Mouse (Mus musculus): ENCODE data around the gene 2610002M06Rik. TPM values are rescaled to one million over a fixed set of nuclear protein-coding genes. Genes with fewer than 3 reads are reported as not detected.

2610002M06Rik gene
- 8.7 and 9.5 TPM in 2 replicates for polyA plus RNA-seq (2014; fragmentation: Nextera tagmentation; extraction: Ambion mirVana)

DNA sequence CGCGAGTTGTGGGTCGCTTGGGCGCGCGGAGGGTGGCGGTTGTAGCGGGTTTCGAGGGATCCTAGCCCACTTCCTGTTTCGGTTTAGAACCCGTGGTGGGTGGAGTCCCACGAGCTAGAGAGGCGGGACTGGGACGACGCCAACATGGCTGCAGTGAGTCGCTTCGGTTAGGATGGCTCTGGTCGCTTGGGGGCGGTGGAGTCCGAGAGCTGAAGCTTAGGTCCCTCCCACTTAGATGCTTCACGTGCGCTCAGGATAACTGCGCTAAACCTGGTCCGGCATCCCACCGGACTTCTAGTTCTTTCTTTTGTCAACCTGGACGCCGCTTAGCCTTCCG lies at the start of gene 2610002M06Rik:
Gene 2610002M06Rik (minus strand): TSS at position 117 of the 337 bp plus-strand sequence.
- 21% methylated on average over 20 of the region's 28 CpGs for WGBS
- H3K4me2 ChIP-seq (ENCODE audit: low read depth, low read length, severe bottlenecking), result peak within 1 kb of the TSS; percentile 56
- no peaks in the 10 kb centered on the region for H3K36me3 ChIP-seq (ENCODE audit: control insufficient read depth, insufficient read depth, low read length)
- H3K27ac ChIP-seq (ENCODE audit: low read depth, low read length), result no peak within 1 kb of the TSS
- ATAC-seq (replicated peaks; ENCODE audit: low FRiP score), result peak; percentile 98
- H3K4me1 ChIP-seq (replicated peaks; ENCODE audit: control insufficient read depth, insufficient read depth, low read length), result no peaks in the 10 kb centered on the region
- no peaks in the 10 kb centered on the region for H3K9me3 ChIP-seq (ENCODE audit: control insufficient read depth, low read length)
- DNase-seq (ENCODE audit: low spot score), result peak; percentile 88
- peak within 1 kb of the TSS; percentile 52 for H3K4me3 ChIP-seq (ENCODE audit: low read depth, low read length)
- peak within 1 kb of the TSS; percentile 55 for H3K9ac ChIP-seq (ENCODE audit: low read length)
- H3K27me3 ChIP-seq (ENCODE audit: control insufficient read depth, insufficient read depth, low read length), result no peaks in the 10 kb centered on the region

DNA sequence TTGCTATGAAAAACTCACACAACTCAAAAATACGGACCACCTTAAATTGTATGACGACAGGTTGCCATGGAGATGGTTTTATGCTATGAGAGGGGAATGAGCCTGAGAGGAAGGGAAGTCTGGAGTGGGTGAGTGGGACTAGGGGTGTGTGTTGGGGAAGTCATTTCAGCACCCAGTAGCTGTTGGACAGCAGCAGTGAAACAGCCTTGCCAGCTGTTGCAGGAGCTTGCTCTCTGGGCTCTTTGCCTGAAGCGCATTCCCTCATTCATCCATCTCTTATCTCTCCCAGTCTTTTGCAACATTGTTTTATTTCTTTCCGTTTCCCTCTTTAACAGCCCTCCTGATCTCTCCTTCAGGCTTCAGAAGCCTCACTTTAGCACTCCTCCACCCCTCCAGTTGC lies 42.0 kb upstream of the 2610002M06Rik start:
- Histone ChIP-seq H3K4me2 (ENCODE audit: low read depth, low read length, severe bottlenecking) (no peak overlapping the region), H3K9ac (ENCODE audit: low read length) (no peak overlapping the region), H3K27ac (ENCODE audit: low read depth, low read length) (no peak overlapping the region), H3K9me3 (ENCODE audit: control insufficient read depth, low read length) (no peaks in the 10 kb centered on the region), H3K4me3 (ENCODE audit: low read depth, low read length) (no peak overlapping the region), H3K4me1 (replicated peaks; ENCODE audit: control insufficient read depth, insufficient read depth, low read length) (no peaks in the 10 kb centered on the region), H3K27me3 (ENCODE audit: control insufficient read depth, insufficient read depth, low read length) (no peaks in the 10 kb centered on the region), H3K36me3 (ENCODE audit: control insufficient read depth, insufficient read depth, low read length) (no peaks in the 10 kb centered on the region)
- DNase-seq (ENCODE audit: low spot score), result no peak
- ATAC-seq (replicated peaks; ENCODE audit: low FRiP score), result no peak
- 46% methylated on average over 4 of the region's 4 CpGs for WGBS

DNA sequence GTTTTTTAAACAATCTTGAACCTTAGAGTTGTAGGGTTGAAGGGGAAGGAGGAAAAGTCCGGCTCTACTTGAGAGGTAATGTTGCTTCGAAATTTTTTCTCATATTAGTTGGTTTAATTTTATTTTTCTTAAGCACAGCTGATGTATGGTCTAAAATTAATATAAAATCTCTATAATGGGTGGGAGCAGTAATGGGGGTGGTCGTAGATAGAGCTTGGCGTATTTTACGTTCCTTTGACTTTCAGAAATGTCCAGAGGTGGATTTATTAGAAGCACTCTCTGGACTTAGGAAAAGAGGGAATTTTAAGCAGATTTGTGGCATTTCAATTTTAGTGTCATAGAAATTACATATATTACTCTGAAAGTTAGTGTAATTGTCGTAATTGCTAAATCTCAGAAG lies 592 bp upstream of the 2610002M06Rik start:
- H3K4me1 ChIP-seq (replicated peaks; ENCODE audit: control insufficient read depth, insufficient read depth, low read length), result no peaks in the 10 kb centered on the region
- H3K9me3 ChIP-seq (ENCODE audit: control insufficient read depth, low read length), result no peaks in the 10 kb centered on the region
- peak overlapping the region; percentile 42; the same call in 1 of the 2 replicates for H3K4me2 ChIP-seq (ENCODE audit: low read depth, low read length, severe bottlenecking)
- ATAC-seq (replicated peaks; ENCODE audit: low FRiP score) (no peak), DNase-seq (ENCODE audit: low spot score) (no peak)
- no peak overlapping the region for H3K27ac ChIP-seq (ENCODE audit: low read depth, low read length)
- H3K36me3 ChIP-seq (ENCODE audit: control insufficient read depth, insufficient read depth, low read length), result no peaks in the 10 kb centered on the region
- H3K9ac ChIP-seq (ENCODE audit: low read length), result no peak overlapping the region
- no peak overlapping the region for H3K4me3 ChIP-seq (ENCODE audit: low read depth, low read length)
- no peaks in the 10 kb centered on the region for H3K27me3 ChIP-seq (ENCODE audit: control insufficient read depth, insufficient read depth, low read length)
- 89% methylated on average over 6 of the region's 6 CpGs for WGBS

DNA sequence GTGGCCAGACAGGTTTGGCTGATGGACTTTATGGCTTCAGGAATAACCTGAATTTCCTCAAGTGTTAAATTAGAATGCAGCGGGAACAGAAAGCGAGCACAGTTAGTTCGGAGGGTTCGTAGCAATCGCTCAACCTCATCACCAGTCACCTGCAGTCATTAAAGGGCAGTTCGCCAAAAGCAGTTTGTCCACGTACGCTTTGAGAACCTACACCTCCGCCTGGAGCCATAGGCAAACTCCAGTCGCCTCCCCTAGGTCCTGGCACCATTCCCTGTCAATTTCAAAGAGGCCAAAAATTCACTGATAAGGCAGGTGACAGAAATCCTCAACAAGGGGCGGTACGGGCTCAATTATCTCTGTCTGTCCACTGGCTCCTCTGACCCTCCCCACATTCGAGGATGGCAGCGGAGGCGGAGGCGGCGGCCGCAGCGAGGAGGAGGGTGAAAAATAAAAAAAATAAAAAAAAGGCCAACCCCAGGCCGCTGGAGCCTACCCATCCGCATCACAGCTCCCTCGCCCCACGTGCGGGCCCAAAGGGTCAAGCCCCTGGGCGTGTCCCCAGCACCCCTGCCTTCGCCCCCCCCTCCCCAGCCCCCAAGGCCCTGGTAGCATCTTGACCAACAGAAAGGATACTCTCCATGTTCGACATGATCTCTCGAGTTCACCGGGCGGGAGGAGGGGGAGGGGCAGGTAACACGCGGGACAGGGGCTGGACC lies 474 bp downstream of the 2610002M06Rik start:
- no peak overlapping the region for H3K27ac ChIP-seq (ENCODE audit: low read depth, low read length)
- 22% methylated on average over 30 of the region's 32 CpGs for WGBS
- H3K9ac ChIP-seq (ENCODE audit: low read length), result peak overlapping the region; percentile 55
- no peaks in the 10 kb centered on the region for H3K36me3 ChIP-seq (ENCODE audit: control insufficient read depth, insufficient read depth, low read length)
- peak overlapping the region; percentile 56 for H3K4me2 ChIP-seq (ENCODE audit: low read depth, low read length, severe bottlenecking)
- H3K9me3 ChIP-seq (ENCODE audit: control insufficient read depth, low read length), result no peaks in the 10 kb centered on the region
- ATAC-seq (replicated peaks; ENCODE audit: low FRiP score) (peak; percentile 48), DNase-seq (ENCODE audit: low spot score) (no peak)
- no peaks in the 10 kb centered on the region for H3K27me3 ChIP-seq (ENCODE audit: control insufficient read depth, insufficient read depth, low read length)
- H3K4me3 ChIP-seq (ENCODE audit: low read depth, low read length), result peak overlapping the region; percentile 52
- H3K4me1 ChIP-seq (replicated peaks; ENCODE audit: control insufficient read depth, insufficient read depth, low read length), result no peaks in the 10 kb centered on the region

DNA sequence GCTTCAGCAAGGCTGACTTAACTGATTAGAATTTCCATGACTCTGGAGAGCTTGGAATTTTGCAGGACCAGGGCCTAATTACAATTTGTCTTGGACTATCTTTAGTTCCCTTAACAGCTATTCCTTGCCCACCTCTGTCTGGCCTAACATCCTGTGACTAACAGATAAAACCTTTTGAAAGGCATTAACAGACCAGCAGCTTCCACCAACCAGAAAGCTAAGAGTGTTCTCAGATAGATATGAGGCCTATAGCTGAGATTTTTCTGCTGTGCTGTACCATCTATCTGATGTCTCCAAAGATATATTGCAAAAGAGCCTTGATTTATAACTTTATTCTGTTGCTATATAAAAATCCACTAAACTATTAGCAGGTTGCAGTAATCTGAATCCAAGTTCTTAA lies 4.0 kb downstream of the 2610002M06Rik start:
- no peak overlapping the region for H3K9ac ChIP-seq (ENCODE audit: low read length)
- H3K4me3 ChIP-seq (ENCODE audit: low read depth, low read length), result no peak overlapping the region
- no peaks in the 10 kb centered on the region for H3K36me3 ChIP-seq (ENCODE audit: control insufficient read depth, insufficient read depth, low read length)
- H3K9me3 ChIP-seq (ENCODE audit: control insufficient read depth, low read length), result no peaks in the 10 kb centered on the region
- H3K27ac ChIP-seq (ENCODE audit: low read depth, low read length), result no peak overlapping the region
- ATAC-seq (replicated peaks; ENCODE audit: low FRiP score), result no peak
- no peaks in the 10 kb centered on the region for H3K4me1 ChIP-seq (replicated peaks; ENCODE audit: control insufficient read depth, insufficient read depth, low read length)
- H3K4me2 ChIP-seq (ENCODE audit: low read depth, low read length, severe bottlenecking), result no peak overlapping the region
- no peak for DNase-seq (ENCODE audit: low spot score)
- H3K27me3 ChIP-seq (ENCODE audit: control insufficient read depth, insufficient read depth, low read length), result no peaks in the 10 kb centered on the region

DNA sequence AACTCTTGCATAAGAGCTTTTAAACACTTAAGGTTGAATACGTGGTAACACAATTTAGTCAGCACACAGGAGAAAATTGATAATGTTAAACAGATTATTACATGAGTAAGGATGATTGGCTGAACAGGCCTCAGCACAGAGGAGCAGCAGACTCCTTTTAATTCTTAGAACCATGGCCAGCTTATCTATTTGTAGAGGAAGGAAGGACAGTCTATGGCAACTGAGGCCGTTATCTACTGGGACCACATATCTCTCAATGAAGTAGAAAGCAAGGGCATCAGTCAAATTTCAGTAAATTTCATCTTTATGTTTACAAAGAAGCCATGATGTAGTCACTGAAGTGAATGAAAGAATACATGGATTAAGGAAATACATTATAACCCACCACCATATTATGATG lies 19.2 kb downstream of the 2610002M06Rik start:
- Histone ChIP-seq H3K4me1 (replicated peaks; ENCODE audit: control insufficient read depth, insufficient read depth, low read length) (no peaks in the 10 kb centered on the region), H3K4me3 (ENCODE audit: low read depth, low read length) (no peak overlapping the region), H3K9ac (ENCODE audit: low read length) (no peak overlapping the region), H3K27me3 (ENCODE audit: control insufficient read depth, insufficient read depth, low read length) (no peaks in the 10 kb centered on the region), H3K27ac (ENCODE audit: low read depth, low read length) (no peak overlapping the region), H3K9me3 (ENCODE audit: control insufficient read depth, low read length) (no peaks in the 10 kb centered on the region), H3K4me2 (ENCODE audit: low read depth, low read length, severe bottlenecking) (no peak overlapping the region), H3K36me3 (ENCODE audit: control insufficient read depth, insufficient read depth, low read length) (no peaks in the 10 kb centered on the region)
- ATAC-seq (replicated peaks; ENCODE audit: low FRiP score) (no peak), DNase-seq (ENCODE audit: low spot score) (no peak)
- 85% methylated on average over 2 of the region's 2 CpGs for WGBS

DNA sequence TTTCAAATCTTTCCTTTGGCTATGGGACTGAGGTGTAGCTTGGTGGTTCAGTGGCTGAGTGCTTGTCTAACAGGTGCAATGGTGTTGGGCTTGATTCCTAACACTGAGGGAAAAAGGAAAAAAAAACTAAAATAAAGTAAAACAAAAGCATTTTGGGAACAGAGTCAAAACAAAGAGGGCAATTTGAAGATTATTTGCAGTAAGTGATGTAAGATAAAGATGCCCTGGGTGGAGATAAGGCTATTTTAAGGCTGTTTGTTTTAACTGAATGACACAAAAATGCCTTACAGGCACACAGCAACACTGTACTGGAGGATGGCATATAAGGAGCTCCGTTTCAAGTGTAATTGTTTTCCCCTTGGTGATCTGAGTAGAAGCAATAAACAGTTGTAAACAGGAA lies 20.3 kb downstream of the 2610002M06Rik start:
- no peaks in the 10 kb centered on the region for H3K4me1 ChIP-seq (replicated peaks; ENCODE audit: control insufficient read depth, insufficient read depth, low read length)
- no peak overlapping the region for H3K27ac ChIP-seq (ENCODE audit: low read depth, low read length)
- H3K27me3 ChIP-seq (ENCODE audit: control insufficient read depth, insufficient read depth, low read length), result no peaks in the 10 kb centered on the region
- no peak overlapping the region for H3K9ac ChIP-seq (ENCODE audit: low read length)
- no peaks in the 10 kb centered on the region for H3K36me3 ChIP-seq (ENCODE audit: control insufficient read depth, insufficient read depth, low read length)
- DNase-seq (ENCODE audit: low spot score) (no peak), ATAC-seq (replicated peaks; ENCODE audit: low FRiP score) (no peak)
- H3K4me2 ChIP-seq (ENCODE audit: low read depth, low read length, severe bottlenecking), result no peak overlapping the region
- WGBS, result 79% methylated on average over 1 of the region's 1 CpGs
- no peaks in the 10 kb centered on the region for H3K9me3 ChIP-seq (ENCODE audit: control insufficient read depth, low read length)
- no peak overlapping the region for H3K4me3 ChIP-seq (ENCODE audit: low read depth, low read length)

DNA sequence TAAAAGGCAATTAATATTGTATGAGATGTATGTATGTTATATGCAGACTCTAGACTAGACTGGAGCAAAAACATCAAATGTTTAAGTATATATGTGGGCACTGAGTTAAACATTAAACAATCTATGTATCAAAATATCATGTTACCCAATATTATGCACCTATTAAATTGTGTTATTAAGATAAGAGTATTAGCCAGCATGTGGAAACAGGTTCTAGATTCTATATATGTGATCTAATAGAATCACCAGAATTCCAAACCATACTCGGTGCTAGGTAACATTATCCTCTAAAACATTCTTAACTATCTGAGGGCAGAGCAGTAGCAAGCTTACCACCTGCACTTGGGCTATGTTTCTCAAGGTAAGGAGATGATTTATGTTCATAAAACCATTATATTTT lies 23.8 kb downstream of the 2610002M06Rik start, which contains the start of gene Tent5d:
Gene Tent5d (plus strand): TSS at position 301 of the 400 bp plus-strand sequence.
- Histone ChIP-seq H3K36me3 (ENCODE audit: control insufficient read depth, insufficient read depth, low read length) (no peaks in the 10 kb centered on the region), H3K9me3 (ENCODE audit: control insufficient read depth, low read length) (no peaks in the 10 kb centered on the region), H3K9ac (ENCODE audit: low read length) (no peak within 1 kb of the TSS), H3K27ac (ENCODE audit: low read depth, low read length) (no peak within 1 kb of the TSS), H3K4me3 (ENCODE audit: low read depth, low read length) (no peak within 1 kb of the TSS), H3K4me1 (replicated peaks; ENCODE audit: control insufficient read depth, insufficient read depth, low read length) (no peaks in the 10 kb centered on the region), H3K27me3 (ENCODE audit: control insufficient read depth, insufficient read depth, low read length) (no peaks in the 10 kb centered on the region), H3K4me2 (ENCODE audit: low read depth, low read length, severe bottlenecking) (no peak within 1 kb of the TSS)
- ATAC-seq (replicated peaks; ENCODE audit: low FRiP score), result no peak
- DNase-seq (ENCODE audit: low spot score), result no peak
- WGBS, result 88% methylated on average over 1 of the region's 1 CpGs
